Mouse (Mus musculus) small intestine, adult 2 months (tissue): Measurements from ENCODE around the gene Cdca7l. TPM values are rescaled to one million over a fixed set of nuclear protein-coding genes. Genes with fewer than 3 reads are reported as not detected.
A peak's percentile ranks its signal among the peaks of the same experiment; 100 is the strongest.
"Not testable (repeated sequence)": the region's sequence is repeated elsewhere in the genome, so short reads cannot be mapped to it uniquely, and the experiment has no call there.

ENCODE experiments used
- H3K27ac ChIP-seq: fragments of 200-500 bp; 2 replicates; pipeline ENCODE4 v1.5.1; 2012; ENCODE audit warnings: low read depth, low read length, control low read depth, inconsistent platforms; ENCODE audit not compliant: insufficient read depth
- H3K27me3 ChIP-seq: fragments of 200-500 bp; 2 replicates; pipeline ENCODE4 v1.6.1; 2012; ENCODE audit warnings: mild to moderate bottlenecking, moderate library complexity, low read length, inconsistent platforms; ENCODE audit not compliant: control insufficient read depth, insufficient read depth
- H3K36me3 ChIP-seq: fragments of 200-500 bp; 2 replicates; pipeline ENCODE4 v1.6.1; 2012; ENCODE audit warnings: mild to moderate bottlenecking, low read length, control low read depth, inconsistent platforms; ENCODE audit not compliant: control insufficient read depth, insufficient read depth
- H3K4me1 ChIP-seq: fragments of 200-500 bp; 2 replicates; pipeline ENCODE4 v1.6.1; 2012; ENCODE audit warnings: low read length, inconsistent platforms, mixed read lengths; ENCODE audit not compliant: control insufficient read depth, insufficient read depth, insufficient read length
- H3K4me3 ChIP-seq: fragments of 200-500 bp; 2 replicates; pipeline ENCODE4 v1.5.1; 2012; ENCODE audit warnings: low read depth, mild to moderate bottlenecking, control low read depth, inconsistent platforms, low read length, moderate library complexity
- CTCF ChIP-seq: fragments of 200-500 bp; IDR thresholded peaks from 2 replicates; pipeline ENCODE4 v1.5.1; 2012; ENCODE audit warnings: low read depth, mild to moderate bottlenecking, control low read depth, inconsistent platforms, low read length, moderate library complexity, mixed read lengths; ENCODE audit not compliant: insufficient replicate concordance, insufficient read length; ENCODE audit errors: extremely low read depth
- POLR2A ChIP-seq: fragments of 200-500 bp; IDR thresholded peaks from 2 replicates; pipeline ENCODE4 v1.6.1; 2012; ENCODE audit warnings: low read depth, mild to moderate bottlenecking, control low read depth, inconsistent platforms, low read length, moderate library complexity
- WGBS: fragments of 180-500 bp; shearing (Covaris S2); methylation state at CpG from one replicate; pipeline ENCODE4 v1.1.7; 2018; 5-methylcytosine and 5-hydroxymethylcytosine counted together
- polyA plus RNA-seq: library from polyadenylated mRNA; depleted of rRNA; stranded (reverse); fragments of >200 nt; gene quantifications from 2 replicates; pipeline ENCODE4 v1.2.3, GENCODE M21; 2012; rRNA removed

Gene Cdca7l
- polyA plus RNA-seq, result 1.0 and 2.1 TPM in 2 replicates

DNA sequence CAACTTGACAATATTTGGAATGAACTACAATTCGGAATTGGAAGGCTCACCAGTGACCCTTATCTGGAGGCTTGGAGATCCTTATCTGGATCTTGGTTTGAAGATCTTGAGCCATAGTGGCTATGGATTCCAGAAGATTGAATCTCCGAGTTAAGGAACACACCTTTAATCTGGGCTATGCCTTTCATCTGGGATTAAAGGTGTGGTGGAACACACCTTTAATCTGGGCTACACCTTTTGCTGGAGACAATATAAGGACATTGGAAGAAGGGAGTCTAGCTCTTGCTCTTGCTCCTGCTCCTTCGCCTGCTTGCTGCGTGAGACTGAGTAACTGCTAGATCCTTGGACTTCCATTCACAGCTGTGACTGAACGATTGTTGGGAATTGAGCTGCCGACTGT, at the start of gene Cdca7l:
Cdca7l (plus strand) TSS at position 301 of the 400 bp plus-strand sequence.
- not testable (repeated sequence) for H3K27ac ChIP-seq, H3K36me3 ChIP-seq, H3K27me3 ChIP-seq, H3K4me1 ChIP-seq, H3K4me3 ChIP-seq
- 65% methylated on average over 2 of the region's 6 CpGs for WGBS

DNA sequence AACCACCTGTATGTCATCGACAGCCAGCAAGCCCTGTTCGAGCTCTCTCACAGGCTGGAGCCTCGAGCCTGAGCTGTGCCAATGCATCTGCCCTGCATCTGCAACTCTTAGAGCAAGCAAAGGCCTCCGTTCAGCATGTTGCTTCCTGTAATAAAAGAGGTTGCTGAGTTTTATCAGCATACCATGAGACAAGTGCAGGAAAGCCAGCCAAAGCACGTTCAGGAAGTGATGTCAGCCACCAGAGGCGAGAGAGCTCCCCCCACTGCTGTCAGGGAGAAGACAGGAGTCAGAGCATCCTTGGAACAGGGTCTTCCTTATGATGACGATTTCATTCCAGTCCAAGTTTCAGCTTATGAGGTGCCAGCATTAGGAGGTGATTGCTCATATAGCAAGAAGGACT, 48.1 kb upstream of the Cdca7l start:
- H3K4me3 ChIP-seq, result no peak overlapping the region
- 52% methylated on average over 7 of the region's 7 CpGs for whole genome bisulfite sequencing
- no peak overlapping the region for H3K27ac ChIP-seq
- peaks cover 17% of the 10 kb centered on the region for H3K36me3 ChIP-seq
- no peak for TF ChIP-seq POLR2A
- TF ChIP-seq CTCF, result no peak
- H3K4me1 ChIP-seq, result no peaks in the 10 kb centered on the region
- no peaks in the 10 kb centered on the region for H3K27me3 ChIP-seq

DNA sequence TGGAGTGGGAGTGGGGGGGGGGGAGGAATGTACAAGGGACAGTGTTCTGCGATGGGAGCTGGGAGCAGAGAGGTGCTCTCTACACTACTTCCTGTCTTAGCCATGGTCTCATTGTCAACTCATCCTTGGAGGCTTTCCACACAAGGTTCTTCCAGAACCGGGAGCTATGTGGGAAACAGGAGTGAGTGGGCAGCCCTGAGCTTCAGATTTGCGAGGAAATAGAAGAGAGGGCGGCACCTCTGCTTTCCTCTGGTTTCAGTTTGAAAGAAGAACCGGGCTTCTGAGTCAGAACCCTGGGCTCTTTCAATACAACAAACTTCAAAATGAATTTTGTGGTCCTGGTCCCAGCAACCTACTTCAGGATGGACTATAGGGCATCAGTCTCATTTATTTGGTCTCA, 43.7 kb upstream of the Cdca7l start:
- Histone ChIP-seq H3K4me1 (peaks cover 6% of the 10 kb centered on the region; the same call in 1 of the 2 replicates), H3K4me3 (no peak overlapping the region), H3K27ac (no peak overlapping the region), H3K36me3 (peaks cover 17% of the 10 kb centered on the region), H3K27me3 (no peaks in the 10 kb centered on the region)
- TF ChIP-seq CTCF, result no peak
- TF ChIP-seq POLR2A, result no peak
- 84% methylated on average over 5 of the region's 5 CpGs for WGBS

DNA sequence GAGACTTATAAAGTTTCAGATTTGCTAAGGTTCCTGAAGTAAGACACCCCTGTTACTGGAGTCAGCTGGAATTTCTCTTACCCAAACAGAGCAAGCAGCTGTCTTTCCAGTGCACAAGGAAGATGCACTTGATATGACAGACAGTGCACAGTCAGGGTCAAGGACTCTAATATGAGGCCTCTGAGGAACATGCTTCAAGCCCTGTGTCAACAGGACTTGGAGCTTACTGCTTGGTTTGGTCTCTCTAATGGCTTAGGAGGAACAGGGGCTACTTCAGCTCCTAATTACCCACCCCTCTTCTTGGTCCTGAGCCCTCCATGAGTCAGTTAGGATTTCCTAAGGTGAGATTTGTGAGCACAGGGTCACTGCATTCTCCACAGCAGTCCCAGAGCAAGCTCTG, 43.2 kb upstream of the Cdca7l start:
- Histone ChIP-seq H3K27ac (no peak overlapping the region), H3K4me3 (no peak overlapping the region), H3K4me1 (peaks cover 6% of the 10 kb centered on the region; the same call in 1 of the 2 replicates), H3K27me3 (no peaks in the 10 kb centered on the region), H3K36me3 (peaks cover 14% of the 10 kb centered on the region)
- no peak for TF ChIP-seq POLR2A
- no peak for TF ChIP-seq CTCF

GRCm38 (mm10) chr12:117761698-117762097, 42.4 kb upstream of the Cdca7l start:
- Histone ChIP-seq H3K4me3 (no peak overlapping the region), H3K27ac (no peak overlapping the region), H3K27me3 (no peaks in the 10 kb centered on the region), H3K36me3 (peaks cover 7% of the 10 kb centered on the region), H3K4me1 (peaks cover 6% of the 10 kb centered on the region; the same call in 1 of the 2 replicates)
- TF ChIP-seq POLR2A (no peak), CTCF (no peak)
- WGBS, result 56% methylated on average over 1 of the region's 1 CpGs

GRCm38 (mm10) chr12:117763247-117763646, 40.8 kb upstream of the Cdca7l start:
- H3K4me1 ChIP-seq, result peaks cover 6% of the 10 kb centered on the region; the same call in 1 of the 2 replicates
- 33% methylated on average over 3 of the region's 3 CpGs for WGBS
- TF ChIP-seq CTCF (no peak), POLR2A (no peak)
- H3K27me3 ChIP-seq, result no peaks in the 10 kb centered on the region
- H3K4me3 ChIP-seq, result no peak overlapping the region
- peaks cover 3% of the 10 kb centered on the region for H3K36me3 ChIP-seq
- H3K27ac ChIP-seq, result peak overlapping the region; percentile 3

- WGBS, result 5% methylated on average over 7 of the region's 7 CpGs
- H3K4me3 ChIP-seq, result no peak overlapping the region
- peak; percentile 77; the same call in 1 of the 2 replicates for TF ChIP-seq CTCF
- no peak for TF ChIP-seq POLR2A
Observed at GRCm38 (mm10) chr12:117764839-117765238, 39.2 kb upstream of the Cdca7l start.

DNA sequence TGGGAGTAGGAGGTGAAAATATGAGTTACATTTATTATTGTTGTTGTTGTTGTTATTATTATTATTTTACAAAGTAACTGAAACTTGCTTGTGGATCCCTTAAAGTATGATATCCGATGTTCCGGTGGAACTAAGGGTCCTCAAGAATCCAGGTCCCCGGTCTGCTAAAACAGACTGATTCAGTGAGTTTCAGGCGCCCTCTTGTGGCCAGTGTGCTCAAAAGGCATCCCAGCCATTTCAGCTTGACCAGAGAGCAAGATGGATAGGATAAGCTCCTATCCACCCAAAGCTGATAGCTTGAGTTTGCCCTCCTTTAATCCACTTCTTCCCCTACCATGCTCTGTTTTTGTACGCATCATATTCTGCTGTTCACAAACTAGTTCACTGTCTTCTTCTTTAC, 35.0 kb upstream of the Cdca7l start:
- Histone ChIP-seq H3K36me3 (no peaks in the 10 kb centered on the region), H3K4me1 (no peaks in the 10 kb centered on the region), H3K27ac (no peak overlapping the region), H3K4me3 (no peak overlapping the region), H3K27me3 (no peaks in the 10 kb centered on the region)
- TF ChIP-seq CTCF, result peak; percentile 81; the same call in 1 of the 2 replicates
- TF ChIP-seq POLR2A, result no peak
- WGBS, result 3% methylated on average over 5 of the region's 5 CpGs

More at GRCm38 (mm10) chr12:117764839-117765238, 39.2 kb upstream of the Cdca7l start:
- H3K4me1 ChIP-seq, result peaks cover 6% of the 10 kb centered on the region; the same call in 1 of the 2 replicates
- H3K27me3 ChIP-seq, result no peaks in the 10 kb centered on the region
- no peaks in the 10 kb centered on the region for H3K36me3 ChIP-seq
- no peak overlapping the region for H3K27ac ChIP-seq
